Mouse (Mus musculus) testis, adult 2 months (tissue): ENCODE measurements around the gene 1700086D15Rik.

ENCODE experiments used
- CTCF ChIP-seq: fragments of 200-500 bp; IDR thresholded peaks from 2 replicates; pipeline ENCODE4 v1.5.1; 2012; ENCODE audit warnings: low read depth, mild to moderate bottlenecking, inconsistent platforms, low read length, moderate library complexity; ENCODE audit not compliant: control insufficient read depth, insufficient read depth, insufficient replicate concordance
- POLR2A ChIP-seq: fragments of 200-500 bp; IDR thresholded peaks from 2 replicates; pipeline ENCODE4 v1.6.1; 2012; ENCODE audit warnings: low read depth, mild to moderate bottlenecking, inconsistent platforms, low read length, moderate library complexity; ENCODE audit not compliant: control insufficient read depth

- TF ChIP-seq POLR2A (no peak), CTCF (no peak)
These were observed 6.7 kb downstream of the 1700086D15Rik start for GRCm38 (mm10) chr11:65153006-65153405.
